Mouse (Mus musculus) kidney, postnatal 0 days (tissue): Measurements from ENCODE around the gene Esrrg. TPM values are rescaled to one million over a fixed set of nuclear protein-coding genes. Genes with fewer than 3 reads are reported as not detected.

Source experiments
- ATAC-seq: fragments of 200-750 bp; cut with Nextera tagmentation; replicated peaks from 2 replicates; pipeline ENCODE4 v1.8.0; 2017; ENCODE audit warnings: low read depth, moderate number of reproducible peaks, moderate TSS enrichment, moderate library complexity; ENCODE audit not compliant: low FRiP score
- DNase-seq: peaks from one replicate; pipeline ENCODE4 v3.0.0-alpha.2; 2016; ENCODE audit warnings: low spot score
- H3K27ac ChIP-seq: fragments of 300-500 bp; sonication (generic); 2 replicates; pipeline ENCODE4 v1.5.1; 2014; ENCODE audit warnings: mild to moderate bottlenecking
- H3K27me3 ChIP-seq: fragments of 300-500 bp; sonication (generic); 2 replicates; pipeline ENCODE4 v1.6.1; 2014; ENCODE audit warnings: low read length, mixed read lengths; ENCODE audit not compliant: insufficient read depth
- H3K36me3 ChIP-seq: fragments of 300-500 bp; sonication (generic); 2 replicates; pipeline ENCODE4 v1.6.1; 2014; ENCODE audit warnings: low read length, mixed read lengths; ENCODE audit not compliant: insufficient read depth
- H3K4me1 ChIP-seq: fragments of 300-500 bp; sonication (generic); replicated peaks from 2 replicates; pipeline ENCODE4 v1.6.1; 2014; ENCODE audit warnings: antibody characterized with exemption, low read length, mixed read lengths; ENCODE audit not compliant: insufficient read depth
- H3K4me2 ChIP-seq: fragments of 300-500 bp; sonication (generic); 2 replicates; pipeline ENCODE4 v1.6.1; 2014; ENCODE audit warnings: mild to moderate bottlenecking, low read length, moderate library complexity, mixed read lengths
- H3K4me3 ChIP-seq: fragments of 300-500 bp; sonication (generic); replicated peaks from 2 replicates; pipeline ENCODE4 v1.5.1; 2014; ENCODE audit warnings: low read depth, low read length
- H3K9ac ChIP-seq: fragments of 300-500 bp; sonication (generic); 2 replicates; pipeline ENCODE4 v1.6.1; 2014; ENCODE audit warnings: low read depth, low read length
- H3K9me3 ChIP-seq: fragments of 300-500 bp; sonication (generic); replicated peaks from 2 replicates; pipeline ENCODE4 v1.6.1; 2016; ENCODE audit warnings: low read length, inconsistent platforms, mixed read lengths
- CTCF ChIP-seq: IDR thresholded peaks from 2 replicates; pipeline ENCODE4 v1.5.1; 2016; ENCODE audit warnings: antibody characterized with exemption, low read depth, mild to moderate bottlenecking, moderate library complexity
- WGBS: fragments of 180-500 bp; shearing (Covaris S2); extraction: QIAGEN DNeasy Blood & Tissue Kit; methylation state at CpG from one replicate; pipeline ENCODE4 v1.1.7; 2014; 5-methylcytosine and 5-hydroxymethylcytosine counted together
- polyA plus RNA-seq: library from polyadenylated mRNA; unstranded; fragments of >200 nt; fragmentation: Nextera tagmentation; extraction: Ambion mirVana; gene quantifications from 2 replicates; pipeline ENCODE4 v1.2.1, GENCODE M21; 2015

Esrrg gene
- polyA plus RNA-seq, 1 experiment from 2014 or later: 26.0 TPM

DNA sequence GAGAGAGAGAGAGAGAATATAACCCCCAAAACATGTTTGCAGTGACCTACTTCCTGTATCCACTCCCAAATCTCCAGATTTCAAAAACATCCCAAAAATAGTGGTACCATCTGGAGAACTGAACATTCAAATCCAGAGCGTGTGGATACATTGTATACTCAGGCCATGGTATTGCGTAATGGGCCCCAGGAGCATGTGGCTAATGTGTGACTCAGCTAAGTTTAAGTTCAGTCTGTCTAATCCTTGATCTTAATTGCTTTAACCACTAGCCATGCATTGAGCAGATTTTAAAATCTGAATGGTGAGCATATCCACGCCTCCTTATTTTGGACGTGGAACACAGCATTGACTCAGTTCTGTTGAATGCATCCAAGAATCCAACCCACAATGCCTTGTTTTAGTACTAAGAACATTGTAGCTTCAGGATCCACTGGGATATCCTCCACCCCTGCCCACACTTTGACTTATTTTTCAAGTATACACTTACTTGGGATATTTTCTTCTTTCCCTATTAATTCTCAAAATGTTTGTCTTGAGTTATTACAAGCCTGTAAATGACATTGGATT lies 612.7 kb downstream of the Esrrg start:
- ATAC-seq: no peak
- Histone ChIP-seq H3K4me3 (no peak overlapping the region), H3K9ac (no peak overlapping the region), H3K4me1 (no peaks in the 10 kb centered on the region), H3K4me2 (no peak overlapping the region), H3K9me3 (no peaks in the 10 kb centered on the region), H3K36me3 (no peaks in the 10 kb centered on the region), H3K27me3 (no peaks in the 10 kb centered on the region), H3K27ac (no peak overlapping the region)
- TF ChIP-seq CTCF: no peak
- 73% methylated on average over 4 of the region's 4 CpGs for WGBS
- DNase-seq: no peak

DNA sequence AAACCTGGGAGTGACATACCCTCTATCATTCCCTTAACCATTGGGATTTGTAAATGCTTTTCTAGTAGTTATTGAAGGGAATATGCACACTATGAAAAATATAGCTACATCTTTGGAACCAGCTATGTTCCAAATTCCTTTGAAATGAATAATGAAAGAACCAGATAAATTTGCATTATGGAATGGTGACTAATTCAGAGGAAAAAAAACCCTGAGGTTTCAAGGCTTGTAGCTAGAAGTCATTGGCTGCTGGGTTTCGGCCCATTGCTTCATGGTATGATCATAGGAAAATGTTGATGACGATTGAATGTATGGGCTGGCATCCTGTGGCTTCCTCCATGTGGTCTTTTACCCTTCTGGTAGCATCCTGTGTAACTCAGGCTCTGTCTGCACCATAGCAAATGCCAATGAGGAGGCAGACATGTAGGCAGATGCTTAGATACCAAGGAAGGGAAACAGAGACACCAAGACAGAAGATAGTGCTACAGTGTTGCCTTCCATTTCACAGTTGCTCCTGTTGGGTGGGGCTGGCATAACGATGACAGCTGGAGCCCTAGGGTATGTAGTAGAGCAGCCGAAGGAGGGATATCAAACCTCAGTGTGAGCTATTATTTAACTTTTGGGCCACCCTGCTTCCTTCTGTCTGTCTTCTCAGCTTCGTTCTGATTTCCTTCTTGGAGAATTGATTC lies 624.6 kb downstream of the Esrrg start:
- no peak overlapping the region for H3K4me3 ChIP-seq
- H3K9me3 ChIP-seq: no peaks in the 10 kb centered on the region
- 72% methylated on average over 5 of the region's 5 CpGs for WGBS
- no peak overlapping the region for H3K27ac ChIP-seq
- no peaks in the 10 kb centered on the region for H3K36me3 ChIP-seq
- ATAC-seq (no peak), DNase-seq (no peak)
- no peak overlapping the region for H3K9ac ChIP-seq
- H3K4me2 ChIP-seq: no peak overlapping the region
- no peaks in the 10 kb centered on the region for H3K4me1 ChIP-seq
- TF ChIP-seq CTCF: no peak
- no peaks in the 10 kb centered on the region for H3K27me3 ChIP-seq

DNA sequence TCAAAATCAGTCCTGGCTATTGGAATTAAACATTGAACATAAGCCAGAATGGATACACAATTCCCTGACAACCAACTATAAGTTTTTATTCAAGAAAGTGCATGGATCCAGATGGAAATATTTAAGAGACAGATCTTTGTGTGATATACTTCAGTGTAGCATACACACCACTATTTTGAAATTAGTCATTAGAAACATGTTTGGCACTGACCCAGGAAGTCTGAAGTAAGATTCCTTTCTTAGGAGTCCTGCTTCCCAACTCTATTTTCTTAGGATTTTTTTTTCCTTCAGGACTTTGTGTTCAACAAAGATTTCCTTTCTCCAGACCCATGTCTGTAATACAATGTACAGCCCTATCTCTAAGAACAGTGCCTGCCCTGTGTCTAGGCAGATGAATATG lies 630.0 kb downstream of the Esrrg start:
- H3K27ac ChIP-seq: no peak overlapping the region
- no peaks in the 10 kb centered on the region for H3K36me3 ChIP-seq
- no peaks in the 10 kb centered on the region for H3K4me1 ChIP-seq
- H3K9me3 ChIP-seq: no peaks in the 10 kb centered on the region
- no peak for TF ChIP-seq CTCF
- DNase-seq (peak; percentile 29), ATAC-seq (no peak)
- no peak overlapping the region for H3K9ac ChIP-seq
- no peak overlapping the region for H3K4me2 ChIP-seq
- no peak overlapping the region for H3K4me3 ChIP-seq
- H3K27me3 ChIP-seq: no peaks in the 10 kb centered on the region

DNA sequence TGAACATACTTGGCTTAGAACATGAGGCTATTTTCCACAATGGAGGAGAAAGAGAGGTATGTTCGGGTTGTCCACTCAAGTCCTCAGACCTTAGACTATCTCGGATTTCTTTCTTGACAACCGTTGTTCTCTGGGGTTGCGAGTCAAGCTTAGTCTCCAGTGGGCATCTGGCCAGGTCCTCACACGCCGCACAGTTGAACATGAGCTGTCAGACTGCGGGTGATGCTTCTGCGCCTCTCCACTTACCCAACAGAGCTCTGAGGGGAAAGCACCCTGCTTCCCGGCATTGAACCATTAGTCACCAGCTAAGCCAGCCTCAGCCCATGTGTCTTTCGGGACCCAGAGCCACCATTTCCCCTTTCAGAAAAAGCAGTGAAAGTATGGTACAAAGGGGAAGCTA lies 633.2 kb downstream of the Esrrg start:
- Histone ChIP-seq H3K36me3 (no peaks in the 10 kb centered on the region), H3K4me2 (no peak overlapping the region), H3K27ac (no peak overlapping the region), H3K9me3 (no peaks in the 10 kb centered on the region), H3K4me1 (no peaks in the 10 kb centered on the region), H3K4me3 (no peak overlapping the region), H3K27me3 (no peaks in the 10 kb centered on the region), H3K9ac (no peak overlapping the region)
- DNase-seq (no peak), ATAC-seq (no peak)
- WGBS: 90% methylated on average over 10 of the region's 10 CpGs
- no peak for TF ChIP-seq CTCF

DNA sequence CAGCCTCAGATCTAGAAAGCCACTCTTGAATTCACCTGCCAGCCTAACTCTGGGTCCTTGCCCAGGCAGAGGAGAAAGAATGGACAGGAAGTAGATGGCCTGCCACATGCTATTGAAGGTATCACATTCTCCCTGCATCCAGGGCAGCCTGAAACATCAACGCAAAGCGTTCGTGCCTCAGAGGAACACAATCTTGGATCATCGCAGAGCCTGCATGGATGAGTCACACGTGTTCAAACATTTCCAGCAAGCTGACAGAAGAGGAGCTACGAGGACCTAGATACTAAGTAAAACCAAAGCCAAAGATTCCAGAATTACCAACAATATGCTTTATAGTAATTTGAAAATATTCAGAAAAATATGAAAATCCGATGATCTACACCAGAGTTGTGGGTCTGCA lies 648.9 kb downstream of the Esrrg start:
- Histone ChIP-seq H3K27me3 (no peaks in the 10 kb centered on the region), H3K9me3 (no peaks in the 10 kb centered on the region), H3K27ac (no peak overlapping the region), H3K36me3 (no peaks in the 10 kb centered on the region), H3K4me2 (no peak overlapping the region), H3K9ac (no peak overlapping the region), H3K4me1 (no peaks in the 10 kb centered on the region), H3K4me3 (no peak overlapping the region)
- ATAC-seq (no peak), DNase-seq (no peak)
- WGBS: 78% methylated on average over 7 of the region's 7 CpGs
- no peak for TF ChIP-seq CTCF

DNA sequence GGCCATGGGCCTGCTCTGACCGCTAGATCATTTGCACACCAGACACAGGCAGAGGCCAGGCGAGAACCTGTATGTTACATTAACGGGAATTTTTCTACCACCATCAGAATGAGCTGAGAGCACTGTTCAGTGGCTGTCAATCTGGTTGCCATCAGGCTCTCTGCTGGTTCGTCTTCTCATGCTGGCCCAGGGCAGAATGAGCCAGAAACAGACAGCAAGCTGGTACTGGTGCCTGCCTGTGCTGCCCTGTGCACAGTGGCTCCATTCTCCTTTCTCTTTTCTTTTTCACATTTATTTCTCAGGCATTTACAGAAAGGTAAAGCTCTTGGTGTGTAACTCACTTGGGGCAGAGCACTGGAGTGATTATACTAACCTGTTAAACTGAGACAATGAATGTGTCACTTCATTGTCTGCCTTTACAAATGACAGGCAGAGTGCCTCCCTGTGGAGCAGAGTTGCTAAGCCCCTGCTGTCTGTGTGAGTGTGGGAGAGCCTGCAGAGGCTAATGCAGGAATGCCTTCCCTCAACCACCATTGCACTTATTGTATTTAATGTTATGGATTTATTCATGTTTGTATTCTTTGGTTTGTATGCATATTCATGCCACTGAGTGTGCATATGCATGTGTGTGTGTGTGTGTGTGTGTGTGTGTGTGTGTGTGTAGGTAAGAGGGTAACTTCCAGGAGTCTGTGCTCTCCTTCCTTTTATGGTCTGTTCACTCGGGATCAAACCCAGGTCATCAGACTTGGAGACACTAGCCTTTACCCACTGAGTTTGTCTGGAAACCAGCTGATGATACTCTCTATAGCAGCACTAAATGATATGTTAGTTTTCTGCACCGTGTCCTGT lies 651.9 kb downstream of the Esrrg start:
- WGBS: 76% methylated on average over 6 of the region's 6 CpGs
- Histone ChIP-seq H3K4me2 (no peak overlapping the region), H3K4me3 (no peak overlapping the region), H3K27ac (no peak overlapping the region), H3K9me3 (no peaks in the 10 kb centered on the region), H3K27me3 (no peaks in the 10 kb centered on the region), H3K4me1 (no peaks in the 10 kb centered on the region), H3K36me3 (no peaks in the 10 kb centered on the region), H3K9ac (no peak overlapping the region)
- DNase-seq (no peak), ATAC-seq (no peak)
- no peak for TF ChIP-seq CTCF
